Mouse (Mus musculus): Measurements from ENCODE around the gene Eda. TPM values are rescaled to one million over a fixed set of nuclear protein-coding genes. Genes with fewer than 3 reads are reported as not detected.
A peak's percentile ranks its signal among the peaks of the same experiment; 100 is the strongest.

The Eda gene
- total RNA-seq (2014; fragmentation: Nextera tagmentation) (not detected in 2 replicates), total RNA-seq (2017) (0.22 and 0.29 TPM in 2 replicates), polyA plus RNA-seq (2012) (0.34 and 0.41 TPM in 2 replicates)

DNA sequence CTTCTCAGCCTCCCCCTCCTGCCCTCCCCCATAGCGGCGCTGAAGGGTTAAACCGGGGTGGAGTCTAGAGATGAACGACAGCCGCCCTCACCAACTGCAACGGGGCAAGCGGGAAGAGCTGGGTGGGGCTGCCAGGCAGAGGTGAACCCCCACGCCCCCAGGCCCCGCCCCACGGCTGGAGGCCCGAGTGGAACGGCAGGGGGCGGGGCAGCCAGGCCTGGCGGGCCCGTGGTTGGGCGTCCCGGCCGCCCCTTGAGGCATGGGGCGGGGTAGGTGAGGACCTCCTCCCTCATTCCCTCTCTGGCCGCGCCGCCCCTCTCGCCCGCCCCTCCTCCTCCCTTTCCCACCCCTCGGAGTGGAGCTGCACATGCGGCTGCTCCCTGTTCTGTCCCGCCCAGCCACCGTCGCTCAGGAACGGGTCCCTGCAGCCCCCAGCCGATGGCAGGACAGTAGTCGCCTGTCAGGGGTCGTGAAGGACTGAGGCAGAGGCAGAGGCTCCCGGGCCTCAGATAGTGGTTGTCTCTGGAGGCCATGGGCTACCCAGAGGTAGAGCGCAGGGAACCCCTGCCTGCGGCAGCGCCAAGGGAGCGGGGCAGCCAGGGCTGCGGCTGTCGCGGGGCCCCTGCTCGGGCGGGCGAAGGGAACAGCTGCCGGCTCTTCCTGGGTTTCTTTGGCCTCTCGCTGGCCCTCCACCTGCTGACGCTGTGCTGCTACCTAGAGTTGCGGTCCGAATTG is at the start of gene Eda:
Gene Eda, plus strand, starts transcription at position 357 of the 735 bp plus-strand sequence.
- no peak for TF ChIP-seq GATA1 (IDR thresholded peaks at IDR 0.05; ENCODE audit: borderline replicate concordance, low read length)
- no peak for TF ChIP-seq TAL1 (conservative IDR thresholded peaks at IDR 0.05; ENCODE audit: low read depth, low read length)
- no peak for TF ChIP-seq CTCF (IDR thresholded peaks at IDR 0.05; ENCODE audit: low read depth, low read length)
- no peak for TF ChIP-seq POLR2AphosphoS5 (IDR thresholded peaks at IDR 0.05; ENCODE audit: insufficient replicate concordance, low read depth, low read length)
- TF ChIP-seq GATA2 (IDR thresholded peaks at IDR 0.05; ENCODE audit: borderline replicate concordance, low read depth, low read length): no peak
- no peaks in the 10 kb centered on the region for H3K36me3 ChIP-seq (replicated peaks)
- no peak for DNase-seq (ENCODE audit: low spot score)
- no peaks in the 10 kb centered on the region for H3K4me1 ChIP-seq (ENCODE audit: insufficient read depth, low read depth, low read length)
- no peaks in the 10 kb centered on the region for H3K27me3 ChIP-seq (ENCODE audit: insufficient read depth, low read length)
- no peaks in the 10 kb centered on the region for H3K9me3 ChIP-seq (replicated peaks)
- H3K4me3 ChIP-seq (ENCODE audit: low read depth, low read length): peak within 1 kb of the TSS; percentile 30; the same call in 1 of the 2 replicates
- ATAC-seq (ENCODE audit: extremely low read depth, insufficient number of reproducible peaks, low FRiP score, poor library complexity, severe bottlenecking): no peak

DNA sequence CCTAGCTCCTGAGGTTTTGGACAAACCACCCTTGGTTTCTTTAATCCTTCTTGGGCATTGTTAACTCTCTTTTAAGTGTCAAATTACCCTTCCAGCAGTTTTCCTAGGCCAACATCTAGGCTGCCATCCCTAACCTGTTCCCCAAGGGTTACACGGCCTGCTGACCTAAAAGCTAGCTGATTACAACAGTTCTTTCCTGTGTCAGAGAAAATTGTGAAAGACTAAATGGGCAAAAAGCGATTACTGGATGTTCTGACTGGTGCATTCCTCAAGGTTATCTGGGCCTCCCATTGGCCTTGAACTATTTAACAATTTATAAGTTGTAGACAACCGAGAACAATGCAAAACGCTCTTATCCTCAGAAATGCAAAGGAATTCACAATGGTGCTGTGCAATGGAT is 14.4 kb upstream of the Eda start:
- H3K4me3 ChIP-seq (ENCODE audit: low read depth, low read length): no peak overlapping the region
- no peaks in the 10 kb centered on the region for H3K4me1 ChIP-seq (ENCODE audit: insufficient read depth, low read depth, low read length)
- TF ChIP-seq GATA2 (IDR thresholded peaks at IDR 0.05; ENCODE audit: borderline replicate concordance, low read depth, low read length) (no peak), GATA1 (IDR thresholded peaks at IDR 0.05; ENCODE audit: borderline replicate concordance, low read length) (no peak), TAL1 (conservative IDR thresholded peaks at IDR 0.05; ENCODE audit: low read depth, low read length) (no peak), POLR2AphosphoS5 (IDR thresholded peaks at IDR 0.05; ENCODE audit: insufficient replicate concordance, low read depth, low read length) (no peak), CTCF (IDR thresholded peaks at IDR 0.05; ENCODE audit: low read depth, low read length) (no peak)
- no peak for ATAC-seq (ENCODE audit: extremely low read depth, insufficient number of reproducible peaks, low FRiP score, poor library complexity, severe bottlenecking)
- H3K36me3 ChIP-seq (replicated peaks): no peaks in the 10 kb centered on the region
- DNase-seq (ENCODE audit: low spot score): no peak
- no peaks in the 10 kb centered on the region for H3K9me3 ChIP-seq (replicated peaks)
- no peaks in the 10 kb centered on the region for H3K27me3 ChIP-seq (ENCODE audit: insufficient read depth, low read length)

DNA sequence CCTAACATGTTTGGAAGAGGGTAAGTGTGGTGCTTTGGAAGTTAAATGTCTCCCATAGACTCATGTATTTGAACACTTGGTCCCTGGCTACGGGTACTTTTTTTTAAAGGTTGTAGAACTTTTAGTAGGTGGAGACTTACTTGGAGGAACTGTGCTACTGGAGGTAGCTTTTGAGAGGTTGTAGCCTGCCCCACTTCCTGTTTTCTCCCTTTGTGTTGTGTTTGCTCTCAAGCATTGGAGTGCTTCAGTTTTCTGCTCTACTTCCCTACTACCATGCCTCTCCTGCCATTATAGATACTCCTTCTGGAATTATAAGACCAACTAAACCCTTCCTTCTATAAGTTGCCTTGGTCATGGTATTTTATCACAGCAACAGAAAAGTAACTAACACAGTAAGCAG is 5.3 kb upstream of the Eda start:
- no peak for ATAC-seq (ENCODE audit: extremely low read depth, insufficient number of reproducible peaks, low FRiP score, poor library complexity, severe bottlenecking)
- H3K27me3 ChIP-seq (ENCODE audit: insufficient read depth, low read length): no peaks in the 10 kb centered on the region
- no peak overlapping the region for H3K4me3 ChIP-seq (ENCODE audit: low read depth, low read length)
- H3K9me3 ChIP-seq (replicated peaks): no peaks in the 10 kb centered on the region
- no peaks in the 10 kb centered on the region for H3K4me1 ChIP-seq (ENCODE audit: insufficient read depth, low read depth, low read length)
- TF ChIP-seq GATA1 (IDR thresholded peaks at IDR 0.05; ENCODE audit: borderline replicate concordance, low read length): no peak
- no peak for TF ChIP-seq POLR2AphosphoS5 (IDR thresholded peaks at IDR 0.05; ENCODE audit: insufficient replicate concordance, low read depth, low read length)
- TF ChIP-seq CTCF (IDR thresholded peaks at IDR 0.05; ENCODE audit: low read depth, low read length): no peak
- no peak for TF ChIP-seq TAL1 (conservative IDR thresholded peaks at IDR 0.05; ENCODE audit: low read depth, low read length)
- no peak for TF ChIP-seq GATA2 (IDR thresholded peaks at IDR 0.05; ENCODE audit: borderline replicate concordance, low read depth, low read length)
- no peaks in the 10 kb centered on the region for H3K36me3 ChIP-seq (replicated peaks)
- no peak for DNase-seq (ENCODE audit: low spot score)

DNA sequence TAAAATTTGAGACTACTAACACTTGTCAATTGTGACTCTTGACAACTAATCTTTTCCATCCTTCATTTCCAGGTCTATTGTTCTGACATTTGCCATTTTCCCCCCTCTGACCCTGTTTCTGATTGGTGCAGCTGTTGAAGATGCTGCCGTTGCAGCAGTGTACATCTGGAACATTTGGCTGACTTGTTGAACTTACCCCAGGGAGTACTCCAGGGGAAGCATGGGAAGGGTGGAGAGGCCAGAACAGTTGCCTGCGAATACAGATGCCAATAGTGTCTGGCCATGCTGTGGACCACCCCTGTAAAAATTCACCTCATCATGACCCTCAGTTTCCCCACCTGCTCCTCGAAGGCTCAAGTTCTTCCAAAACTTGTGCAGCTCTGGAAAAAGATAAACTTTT is 1.0 kb upstream of the Eda start:
- TF ChIP-seq CTCF (IDR thresholded peaks at IDR 0.05; ENCODE audit: low read depth, low read length) (no peak), GATA2 (IDR thresholded peaks at IDR 0.05; ENCODE audit: borderline replicate concordance, low read depth, low read length) (no peak), GATA1 (IDR thresholded peaks at IDR 0.05; ENCODE audit: borderline replicate concordance, low read length) (no peak), TAL1 (conservative IDR thresholded peaks at IDR 0.05; ENCODE audit: low read depth, low read length) (no peak)
- no peak overlapping the region for H3K4me3 ChIP-seq (ENCODE audit: low read depth, low read length)
- no peaks in the 10 kb centered on the region for H3K36me3 ChIP-seq (replicated peaks)
- no peaks in the 10 kb centered on the region for H3K27me3 ChIP-seq (ENCODE audit: insufficient read depth, low read length)
- no peak for DNase-seq (ENCODE audit: low spot score)
- H3K4me1 ChIP-seq (ENCODE audit: insufficient read depth, low read depth, low read length): no peaks in the 10 kb centered on the region
- H3K9me3 ChIP-seq (replicated peaks): no peaks in the 10 kb centered on the region
- ATAC-seq (ENCODE audit: extremely low read depth, insufficient number of reproducible peaks, low FRiP score, poor library complexity, severe bottlenecking): no peak

DNA sequence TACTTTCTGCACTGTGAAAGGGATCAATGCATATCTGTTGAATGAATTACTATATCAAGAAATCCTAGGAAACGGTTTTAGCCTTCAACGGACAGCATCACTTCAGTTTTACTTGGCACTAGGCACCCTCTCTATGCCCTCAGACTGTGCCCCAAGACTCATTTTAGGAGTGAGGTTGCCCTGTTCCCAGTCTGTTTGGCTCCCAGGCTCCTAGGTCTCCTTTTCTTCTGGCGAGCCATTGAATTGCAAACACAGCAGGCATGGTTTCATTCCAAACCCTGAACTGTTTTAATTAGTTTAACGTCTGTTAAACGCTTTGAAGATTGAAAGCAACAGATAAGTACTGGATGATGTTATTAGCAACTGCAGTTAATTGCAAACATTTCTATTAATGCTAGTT is 603 bp upstream of the Eda start:
- Histone ChIP-seq H3K4me3 (ENCODE audit: low read depth, low read length) (no peak overlapping the region), H3K36me3 (replicated peaks) (no peaks in the 10 kb centered on the region), H3K9me3 (replicated peaks) (no peaks in the 10 kb centered on the region), H3K4me1 (ENCODE audit: insufficient read depth, low read depth, low read length) (no peaks in the 10 kb centered on the region), H3K27me3 (ENCODE audit: insufficient read depth, low read length) (no peaks in the 10 kb centered on the region)
- no peak for DNase-seq (ENCODE audit: low spot score)
- no peak for TF ChIP-seq GATA2 (IDR thresholded peaks at IDR 0.05; ENCODE audit: borderline replicate concordance, low read depth, low read length)
- TF ChIP-seq TAL1 (conservative IDR thresholded peaks at IDR 0.05; ENCODE audit: low read depth, low read length): no peak
- TF ChIP-seq POLR2AphosphoS5 (IDR thresholded peaks at IDR 0.05; ENCODE audit: insufficient replicate concordance, low read depth, low read length): no peak
- no peak for TF ChIP-seq CTCF (IDR thresholded peaks at IDR 0.05; ENCODE audit: low read depth, low read length)
- TF ChIP-seq GATA1 (IDR thresholded peaks at IDR 0.05; ENCODE audit: borderline replicate concordance, low read length): no peak
- ATAC-seq (ENCODE audit: extremely low read depth, insufficient number of reproducible peaks, low FRiP score, poor library complexity, severe bottlenecking): no peak

DNA sequence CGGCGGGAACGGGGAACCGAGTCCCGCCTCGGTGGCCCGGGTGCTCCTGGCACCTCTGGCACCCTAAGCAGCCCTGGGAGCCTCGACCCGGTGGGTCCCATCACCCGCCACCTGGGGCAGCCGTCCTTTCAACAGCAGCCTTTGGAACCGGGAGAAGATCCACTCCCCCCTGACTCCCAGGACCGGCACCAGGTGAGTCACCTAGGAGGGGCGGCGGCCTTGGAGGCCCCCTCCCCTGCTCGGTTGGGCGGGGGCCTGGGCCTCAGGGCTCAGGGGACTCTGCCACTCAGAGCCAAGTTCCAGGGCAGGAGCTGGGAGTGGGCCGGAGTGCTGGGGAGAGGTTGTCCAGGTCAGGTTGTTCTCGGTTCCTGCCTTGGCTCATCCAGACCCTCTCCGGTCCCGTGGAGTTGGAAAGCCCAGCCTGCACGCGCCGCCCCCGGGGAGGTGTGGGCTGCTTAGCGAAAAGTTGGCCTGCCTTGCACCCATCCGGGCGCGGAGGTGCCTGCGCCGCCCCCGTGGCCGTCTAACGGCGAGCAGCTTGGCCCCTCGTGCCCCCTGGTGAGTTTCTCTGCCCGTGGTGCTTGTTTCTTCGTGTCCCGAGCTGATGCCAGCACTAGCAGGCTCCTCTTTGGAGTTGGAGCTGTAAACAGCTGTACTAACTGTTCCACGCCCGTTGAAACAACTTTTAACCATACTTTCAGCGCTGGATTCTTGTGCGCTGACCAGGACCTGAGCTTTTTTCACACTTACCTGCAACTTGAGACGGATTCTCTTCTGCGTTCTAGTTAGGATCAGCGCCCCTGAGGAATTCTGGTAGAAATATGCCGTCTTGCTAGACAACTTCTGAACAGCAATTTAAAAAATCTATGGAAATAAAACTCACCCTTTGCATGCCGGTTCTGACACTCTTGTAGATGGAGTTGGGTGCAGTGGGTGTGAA is 849 bp downstream of the Eda start:
- DNase-seq (ENCODE audit: low spot score) (no peak), ATAC-seq (ENCODE audit: extremely low read depth, insufficient number of reproducible peaks, low FRiP score, poor library complexity, severe bottlenecking) (no peak)
- no peaks in the 10 kb centered on the region for H3K27me3 ChIP-seq (ENCODE audit: insufficient read depth, low read length)
- H3K36me3 ChIP-seq (replicated peaks): no peaks in the 10 kb centered on the region
- TF ChIP-seq GATA1 (IDR thresholded peaks at IDR 0.05; ENCODE audit: borderline replicate concordance, low read length) (no peak), GATA2 (IDR thresholded peaks at IDR 0.05; ENCODE audit: borderline replicate concordance, low read depth, low read length) (no peak), CTCF (IDR thresholded peaks at IDR 0.05; ENCODE audit: low read depth, low read length) (no peak), POLR2AphosphoS5 (IDR thresholded peaks at IDR 0.05; ENCODE audit: insufficient replicate concordance, low read depth, low read length) (no peak), TAL1 (conservative IDR thresholded peaks at IDR 0.05; ENCODE audit: low read depth, low read length) (no peak)
- no peaks in the 10 kb centered on the region for H3K9me3 ChIP-seq (replicated peaks)
- H3K4me1 ChIP-seq (ENCODE audit: insufficient read depth, low read depth, low read length): no peaks in the 10 kb centered on the region
- peak overlapping the region; percentile 30; the same call in 1 of the 2 replicates for H3K4me3 ChIP-seq (ENCODE audit: low read depth, low read length)

Data from G1E (cell line).